Mouse (Mus musculus): ENCODE data around the gene Arhgdia. TPM values are rescaled to one million over a fixed set of nuclear protein-coding genes. Genes with fewer than 3 reads are reported as not detected.
A peak's percentile ranks its signal among the peaks of the same experiment; 100 is the strongest.

The Arhgdia gene
- polyA plus RNA-seq, 1 experiment from 2014 or later: 485 TPM

GRCm38 (mm10) chr11:120615167-120615566, 33.7 kb upstream of the Arhgdia start:
- Histone ChIP-seq H3K27ac (ENCODE audit: low read length) (no peak overlapping the region), H3K9ac (replicated peaks; ENCODE audit: low read depth, low read length) (no peak overlapping the region), H3K4me3 (replicated peaks; ENCODE audit: low read length) (no peak overlapping the region), H3K4me1 (replicated peaks; ENCODE audit: control insufficient read depth, insufficient read depth, low read length) (peaks cover 17% of the 10 kb centered on the region), H3K9me3 (ENCODE audit: control insufficient read depth, low read length) (no peaks in the 10 kb centered on the region), H3K4me2 (ENCODE audit: low read length) (no peak overlapping the region), H3K36me3 (ENCODE audit: control insufficient read depth, insufficient read depth) (peaks cover 24% of the 10 kb centered on the region), H3K27me3 (replicated peaks; ENCODE audit: control insufficient read depth, insufficient read depth, low read length) (no peaks in the 10 kb centered on the region)
- no peak for ATAC-seq
- WGBS: 94% methylated on average over 6 of the region's 6 CpGs

- no peak overlapping the region for H3K9ac ChIP-seq (replicated peaks; ENCODE audit: low read depth, low read length)
- WGBS: 85% methylated on average over 8 of the region's 8 CpGs
- H3K36me3 ChIP-seq (ENCODE audit: control insufficient read depth, insufficient read depth): peaks cover 22% of the 10 kb centered on the region
- no peaks in the 10 kb centered on the region for H3K9me3 ChIP-seq (ENCODE audit: control insufficient read depth, low read length)
- H3K27me3 ChIP-seq (replicated peaks; ENCODE audit: control insufficient read depth, insufficient read depth, low read length): peaks cover 3% of the 10 kb centered on the region
- H3K27ac ChIP-seq (ENCODE audit: low read length): no peak overlapping the region
- peaks cover 17% of the 10 kb centered on the region for H3K4me1 ChIP-seq (replicated peaks; ENCODE audit: control insufficient read depth, insufficient read depth, low read length)
- no peak overlapping the region for H3K4me3 ChIP-seq (replicated peaks; ENCODE audit: low read length)
- H3K4me2 ChIP-seq (ENCODE audit: low read length): no peak overlapping the region
- ATAC-seq: no peak
Measured at GRCm38 (mm10) chr11:120613976-120614375, 32.6 kb upstream of the Arhgdia start.

GRCm38 (mm10) chr11:120613481-120613972, 32.1 kb upstream of the Arhgdia start:
- 90% methylated on average over 10 of the region's 10 CpGs for WGBS
- peaks cover 21% of the 10 kb centered on the region for H3K36me3 ChIP-seq (ENCODE audit: control insufficient read depth, insufficient read depth)

GRCm38 (mm10) chr11:120612763-120613162, 31.3 kb upstream of the Arhgdia start:
- Histone ChIP-seq H3K4me2 (ENCODE audit: low read length) (no peak overlapping the region), H3K4me1 (replicated peaks; ENCODE audit: control insufficient read depth, insufficient read depth, low read length) (peaks cover 25% of the 10 kb centered on the region), H3K36me3 (ENCODE audit: control insufficient read depth, insufficient read depth) (peaks cover 18% of the 10 kb centered on the region), H3K27ac (ENCODE audit: low read length) (no peak overlapping the region), H3K4me3 (replicated peaks; ENCODE audit: low read length) (no peak overlapping the region), H3K9me3 (ENCODE audit: control insufficient read depth, low read length) (no peaks in the 10 kb centered on the region), H3K9ac (replicated peaks; ENCODE audit: low read depth, low read length) (no peak overlapping the region), H3K27me3 (replicated peaks; ENCODE audit: control insufficient read depth, insufficient read depth, low read length) (peaks cover 3% of the 10 kb centered on the region)
- 39% methylated on average over 6 of the region's 6 CpGs for WGBS
- ATAC-seq: no peak

More at GRCm38 (mm10) chr11:120613481-120613972, 32.1 kb upstream of the Arhgdia start:
- no peak overlapping the region for H3K27ac ChIP-seq (ENCODE audit: low read length)
- no peak for ATAC-seq
- H3K27me3 ChIP-seq (replicated peaks; ENCODE audit: control insufficient read depth, insufficient read depth, low read length): peaks cover 3% of the 10 kb centered on the region
- no peak overlapping the region for H3K9ac ChIP-seq (replicated peaks; ENCODE audit: low read depth, low read length)
- peaks cover 20% of the 10 kb centered on the region for H3K4me1 ChIP-seq (replicated peaks; ENCODE audit: control insufficient read depth, insufficient read depth, low read length)
- no peaks in the 10 kb centered on the region for H3K9me3 ChIP-seq (ENCODE audit: control insufficient read depth, low read length)
- H3K4me3 ChIP-seq (replicated peaks; ENCODE audit: low read length): no peak overlapping the region
- no peak overlapping the region for H3K4me2 ChIP-seq (ENCODE audit: low read length)

GRCm38 (mm10) chr11:120610477-120611046, 29.1 kb upstream of the Arhgdia start:
- Histone ChIP-seq H3K27ac (ENCODE audit: low read length) (no peak overlapping the region), H3K36me3 (ENCODE audit: control insufficient read depth, insufficient read depth) (peaks cover 23% of the 10 kb centered on the region), H3K4me3 (replicated peaks; ENCODE audit: low read length) (no peak overlapping the region), H3K9me3 (ENCODE audit: control insufficient read depth, low read length) (no peaks in the 10 kb centered on the region), H3K4me2 (ENCODE audit: low read length) (no peak overlapping the region), H3K27me3 (replicated peaks; ENCODE audit: control insufficient read depth, insufficient read depth, low read length) (peaks cover 3% of the 10 kb centered on the region), H3K9ac (replicated peaks; ENCODE audit: low read depth, low read length) (no peak overlapping the region), H3K4me1 (replicated peaks; ENCODE audit: control insufficient read depth, insufficient read depth, low read length) (peaks cover 9% of the 10 kb centered on the region)
- WGBS: 77% methylated on average over 9 of the region's 9 CpGs
- ATAC-seq: no peak

GRCm38 (mm10) chr11:120609250-120609649, 27.8 kb upstream of the Arhgdia start:
- Histone ChIP-seq H3K4me2 (ENCODE audit: low read length) (no peak overlapping the region), H3K9ac (replicated peaks; ENCODE audit: low read depth, low read length) (no peak overlapping the region), H3K4me3 (replicated peaks; ENCODE audit: low read length) (no peak overlapping the region), H3K4me1 (replicated peaks; ENCODE audit: control insufficient read depth, insufficient read depth, low read length) (peaks cover 8% of the 10 kb centered on the region; the same call in 1 of the 2 replicates), H3K27me3 (replicated peaks; ENCODE audit: control insufficient read depth, insufficient read depth, low read length) (peaks cover 3% of the 10 kb centered on the region), H3K36me3 (ENCODE audit: control insufficient read depth, insufficient read depth) (peaks cover 25% of the 10 kb centered on the region), H3K9me3 (ENCODE audit: control insufficient read depth, low read length) (no peaks in the 10 kb centered on the region), H3K27ac (ENCODE audit: low read length) (no peak overlapping the region)
- no peak; the same call in 1 of the 2 replicates for ATAC-seq
- 43% methylated on average over 7 of the region's 8 CpGs for WGBS

GRCm38 (mm10) chr11:120608241-120609034, 27.0 kb upstream of the Arhgdia start, which contains the start of gene Npb:
Gene Npb (plus strand): TSS chr11:120608477.
- ATAC-seq: no peak
- Histone ChIP-seq H3K36me3 (ENCODE audit: control insufficient read depth, insufficient read depth) (peaks cover 28% of the 10 kb centered on the region), H3K9me3 (ENCODE audit: control insufficient read depth, low read length) (no peaks in the 10 kb centered on the region), H3K4me2 (ENCODE audit: low read length) (peak within 1 kb of the TSS; percentile 37), H3K9ac (replicated peaks; ENCODE audit: low read depth, low read length) (peak within 1 kb of the TSS; percentile 32), H3K4me1 (replicated peaks; ENCODE audit: control insufficient read depth, insufficient read depth, low read length) (peaks cover 8% of the 10 kb centered on the region; the same call in 1 of the 2 replicates), H3K4me3 (replicated peaks; ENCODE audit: low read length) (peak within 1 kb of the TSS; percentile 5; the same call in 1 of the 2 replicates), H3K27ac (ENCODE audit: low read length) (no peak within 1 kb of the TSS), H3K27me3 (replicated peaks; ENCODE audit: control insufficient read depth, insufficient read depth, low read length) (peaks cover 3% of the 10 kb centered on the region)
- WGBS: 7% methylated on average over 45 of the region's 45 CpGs

- Histone ChIP-seq H3K27ac (ENCODE audit: low read length) (no peak overlapping the region), H3K9me3 (ENCODE audit: control insufficient read depth, low read length) (no peaks in the 10 kb centered on the region), H3K27me3 (replicated peaks; ENCODE audit: control insufficient read depth, insufficient read depth, low read length) (peaks cover 3% of the 10 kb centered on the region), H3K4me3 (replicated peaks; ENCODE audit: low read length) (no peak overlapping the region), H3K36me3 (ENCODE audit: control insufficient read depth, insufficient read depth) (peaks cover 30% of the 10 kb centered on the region), H3K4me2 (ENCODE audit: low read length) (no peak overlapping the region), H3K9ac (replicated peaks; ENCODE audit: low read depth, low read length) (no peak overlapping the region), H3K4me1 (replicated peaks; ENCODE audit: control insufficient read depth, insufficient read depth, low read length) (peaks cover 8% of the 10 kb centered on the region; the same call in 1 of the 2 replicates)
- no peak for ATAC-seq
- 74% methylated on average over 4 of the region's 4 CpGs for WGBS
Measured at GRCm38 (mm10) chr11:120606764-120607163, 25.3 kb upstream of the Arhgdia start.

- H3K4me1 ChIP-seq (replicated peaks; ENCODE audit: control insufficient read depth, insufficient read depth, low read length): peaks cover 8% of the 10 kb centered on the region; the same call in 1 of the 2 replicates
- H3K9ac ChIP-seq (replicated peaks; ENCODE audit: low read depth, low read length): no peak overlapping the region
- peaks cover 21% of the 10 kb centered on the region for H3K36me3 ChIP-seq (ENCODE audit: control insufficient read depth, insufficient read depth)
- no peak overlapping the region for H3K4me2 ChIP-seq (ENCODE audit: low read length)
- H3K27ac ChIP-seq (ENCODE audit: low read length): no peak overlapping the region
- no peaks in the 10 kb centered on the region for H3K9me3 ChIP-seq (ENCODE audit: control insufficient read depth, low read length)
- peaks cover 3% of the 10 kb centered on the region for H3K27me3 ChIP-seq (replicated peaks; ENCODE audit: control insufficient read depth, insufficient read depth, low read length)
- no peak overlapping the region for H3K4me3 ChIP-seq (replicated peaks; ENCODE audit: low read length)
- 83% methylated on average over 7 of the region's 7 CpGs for WGBS
- no peak for ATAC-seq
Measured at GRCm38 (mm10) chr11:120605667-120606066, 24.2 kb upstream of the Arhgdia start.
